Mouse (Mus musculus) liver, embryonic 14.5 days (tissue): Measurements from ENCODE around the gene Hibch. TPM values are rescaled to one million over a fixed set of nuclear protein-coding genes. Genes with fewer than 3 reads are reported as not detected.

ENCODE experiments used
- ATAC-seq: fragments of 200-750 bp; cut with Nextera tagmentation; 2 replicates; pipeline ENCODE4 v1.8.0; 2017; ENCODE audit warnings: moderate number of reproducible peaks, mild to moderate bottlenecking, moderate library complexity; ENCODE audit not compliant: insufficient read depth
- DNase-seq, 3 experiments: peaks; one replicate each; pipeline ENCODE4 v3.0.0-alpha.2; 2012 to 2013; ENCODE audit warnings: low read depth in 3 of 3, low spot score in 3 of 3
- H3K27ac ChIP-seq: fragments of 300-500 bp; sonication (generic); 2 replicates; pipeline ENCODE4 v1.5.1; 2014; ENCODE audit warnings: moderate library complexity, mild to moderate bottlenecking, control low read depth, inconsistent platforms
- H3K27me3 ChIP-seq: fragments of 300-500 bp; sonication (generic); 2 replicates; pipeline ENCODE4 v1.6.1; 2014; ENCODE audit warnings: mild to moderate bottlenecking, low read length, moderate library complexity; ENCODE audit not compliant: control insufficient read depth, insufficient read depth
- H3K36me3 ChIP-seq: fragments of 300-500 bp; sonication (generic); replicated peaks from 2 replicates; pipeline ENCODE4 v1.6.1; 2014; ENCODE audit warnings: low read depth; ENCODE audit not compliant: control insufficient read depth, insufficient read depth
- H3K4me1 ChIP-seq, 2 experiments: fragments of 200-500 bp in 1 of 2; fragments of 300-500 bp in 1 of 2; sonication (generic) in 1 of 2; replicated peaks; 2 replicates each; pipeline ENCODE4 v1.6.1; 2012 to 2014; ENCODE audit warnings: antibody characterized with exemption in 1 of 2, inconsistent platforms in 1 of 2, low read length in 1 of 2; ENCODE audit not compliant: control insufficient read depth in 2 of 2, insufficient read depth in 2 of 2
- H3K4me2 ChIP-seq: fragments of 300-500 bp; sonication (generic); 2 replicates; pipeline ENCODE4 v1.6.1; 2014; ENCODE audit warnings: low read depth, mild to moderate bottlenecking, control low read depth, moderate library complexity
- H3K4me3 ChIP-seq, 2 experiments: fragments of 200-500 bp in 1 of 2; fragments of 300-500 bp in 1 of 2; sonication (generic) in 1 of 2; 2 replicates each; pipeline ENCODE4 v1.5.1; 2012 to 2014; ENCODE audit warnings: low read depth in 2 of 2, low read length in 2 of 2, mild to moderate bottlenecking in 2 of 2, control low read depth in 1 of 2, inconsistent platforms in 1 of 2, moderate library complexity in 1 of 2; ENCODE audit not compliant: insufficient read depth in 1 of 2
- H3K9ac ChIP-seq: fragments of 300-500 bp; sonication (generic); replicated peaks from 2 replicates; pipeline ENCODE4 v1.6.1; 2014; ENCODE audit warnings: mild to moderate bottlenecking, control low read depth, moderate library complexity
- H3K9me3 ChIP-seq: fragments of 300-500 bp; sonication (generic); 2 replicates; pipeline ENCODE4 v1.6.1; 2016; ENCODE audit warnings: low read length, mixed read lengths; ENCODE audit not compliant: control insufficient read depth
- CTCF ChIP-seq: IDR thresholded peaks from 2 replicates; pipeline ENCODE4 v1.5.1; 2016; ENCODE audit warnings: antibody characterized with exemption, low read depth, control low read depth
- EP300 ChIP-seq: IDR thresholded peaks from 2 replicates; pipeline ENCODE4 v1.6.1; 2016; ENCODE audit warnings: antibody characterized with exemption, low read depth
- WGBS: fragments of 180-500 bp; shearing (Covaris S2); extraction: QIAGEN DNeasy Blood & Tissue Kit; methylation state at CpG from one replicate; pipeline ENCODE4 v1.1.7; 2014; ENCODE audit not compliant: insufficient replicate concordance; 5-methylcytosine and 5-hydroxymethylcytosine counted together
- polyA plus RNA-seq, 2 experiments: library from polyadenylated mRNA; depleted of rRNA in 1 of 2; stranded (reverse) in 1 of 2; unstranded in 1 of 2; fragments of >200 nt; fragmentation: Nextera tagmentation in 1 of 2; extraction: Ambion mirVana in 1 of 2; gene quantifications; 2 replicates each; pipeline versions ENCODE4 v1.2.1 to v1.2.3; 2012 to 2014

Hibch gene
- polyA plus RNA-seq, 2 experiments: 10.4 to 19.0 TPM

- Histone ChIP-seq H3K27ac (no peak overlapping the region), H3K4me1 (no peaks in the 10 kb centered on the region), H3K36me3 (no peaks in the 10 kb centered on the region), H3K9ac (no peak overlapping the region), H3K4me2 (no peak overlapping the region), H3K27me3 (no peaks in the 10 kb centered on the region), H3K4me3 (no peak overlapping the region), H3K9me3 (no peaks in the 10 kb centered on the region; the same call in 1 of the 2 replicates)
- 76% methylated on average over 5 of the region's 5 CpGs for WGBS
- TF ChIP-seq CTCF: no peak
- no peak for TF ChIP-seq EP300
- ATAC-seq (no peak), DNase-seq (no peak)
Observed at GRCm38 (mm10) chr1:52934494-52934893, 89.8 kb downstream of the Hibch start.

- Histone ChIP-seq H3K9me3 (no peaks in the 10 kb centered on the region; the same call in 1 of the 2 replicates), H3K4me3 (no peak overlapping the region), H3K36me3 (no peaks in the 10 kb centered on the region), H3K4me1 (no peaks in the 10 kb centered on the region), H3K9ac (no peak overlapping the region), H3K27me3 (no peaks in the 10 kb centered on the region), H3K4me2 (no peak overlapping the region), H3K27ac (no peak overlapping the region)
- WGBS: 64% methylated on average over 1 of the region's 1 CpGs
- DNase-seq (no peak), ATAC-seq (no peak)
- no peak for TF ChIP-seq CTCF
- no peak for TF ChIP-seq EP300
Observed at GRCm38 (mm10) chr1:52939021-52939420, 94.3 kb downstream of the Hibch start.

GRCm38 (mm10) chr1:52947895-52948294 is 103.2 kb downstream of the Hibch start:
- H3K9me3 ChIP-seq: no peaks in the 10 kb centered on the region
- 64% methylated on average over 5 of the region's 5 CpGs for WGBS

GRCm38 (mm10) chr1:52951146-52951868 is 106.6 kb downstream of the Hibch start:
- Histone ChIP-seq H3K4me3 (no peak overlapping the region), H3K9ac (no peak overlapping the region), H3K27ac (no peak overlapping the region), H3K4me1 (0 out of 4 replicates have a peak, but pooled peaks cover 0 to 3% of the 10 kb centered on the region in 2 experiments), H3K9me3 (no peaks in the 10 kb centered on the region), H3K4me2 (peak overlapping the region; percentile 11), H3K27me3 (peaks cover 4% of the 10 kb centered on the region; the same call in 1 of the 2 replicates), H3K36me3 (no peaks in the 10 kb centered on the region)
- TF ChIP-seq CTCF: no peak
- TF ChIP-seq EP300: no peak
- 17% methylated on average over 5 of the region's 5 CpGs for WGBS
- ATAC-seq (peak; percentile 64), DNase-seq (no peak)

More at GRCm38 (mm10) chr1:52947895-52948294, 103.2 kb downstream of the Hibch start:
- TF ChIP-seq EP300 (no peak), CTCF (no peak)
- DNase-seq (no peak), ATAC-seq (no peak)
- Histone ChIP-seq H3K27me3 (peaks cover 4% of the 10 kb centered on the region; the same call in 1 of the 2 replicates), H3K9ac (no peak overlapping the region), H3K4me1 (no peaks in the 10 kb centered on the region), H3K36me3 (no peaks in the 10 kb centered on the region), H3K27ac (no peak overlapping the region), H3K4me3 (no peak overlapping the region), H3K4me2 (no peak overlapping the region)

GRCm38 (mm10) chr1:52952143-52952542 is 107.4 kb downstream of the Hibch start:
- Histone ChIP-seq H3K27me3 (peaks cover 4% of the 10 kb centered on the region; the same call in 1 of the 2 replicates), H3K9me3 (no peaks in the 10 kb centered on the region), H3K4me1 (0 out of 4 replicates have a peak, but pooled peaks cover 0 to 3% of the 10 kb centered on the region in 2 experiments), H3K4me2 (peak overlapping the region; percentile 68), H3K27ac (no peak overlapping the region), H3K4me3 (peak overlapping the region; percentile 34 to 55), H3K9ac (no peak overlapping the region; the same call in 1 of the 2 replicates), H3K36me3 (no peaks in the 10 kb centered on the region)
- TF ChIP-seq CTCF (no peak), EP300 (no peak)
- ATAC-seq (no peak), DNase-seq (no peak)
- 8% methylated on average over 5 of the region's 5 CpGs for WGBS
